ENCODE assay signal across 8 mouse cellular contexts in genomic region chr17:84960136-84960535, GRCm38 (mm10). TPM values are rescaled to one million over a fixed set of nuclear protein-coding genes. Genes with fewer than 3 reads are reported as not detected.
A peak's percentile ranks its signal among the peaks of the same experiment; 100 is the strongest.
DNase-seq lines count a peak whose midpoint lies in the region; ATAC-seq and TF ChIP-seq lines count a peak whose summit lies in the region.

No protein-coding gene starts in this region.

- H3K4me1 ChIP-seq in heart, embryonic 15.5 days (replicated peaks): peaks cover 23% of the 10 kb centered on the region
- H3K4me1 ChIP-seq in heart, adult 2 months (ENCODE audit: control insufficient read depth, insufficient read depth, low read length): peaks cover 4% of the 10 kb centered on the region
- H3K4me1 ChIP-seq in forebrain, embryonic 10.5 days: peaks cover 31% of the 10 kb centered on the region
- peaks cover 34% of the 10 kb centered on the region for H3K4me1 ChIP-seq in midbrain, embryonic 13.5 days (replicated peaks)

- no peaks in the 10 kb centered on the region for H3K36me3 ChIP-seq in heart, embryonic 15.5 days
- H3K36me3 ChIP-seq in heart, adult 2 months (ENCODE audit: control insufficient read depth, insufficient read depth, low read length): peaks cover 8% of the 10 kb centered on the region
- peaks cover 27% of the 10 kb centered on the region for H3K36me3 ChIP-seq in forebrain, embryonic 10.5 days (replicated peaks)
- 0 out of 2 replicates have a peak, but pooled peaks cover 4% of the 10 kb centered on the region for H3K36me3 ChIP-seq in midbrain, embryonic 13.5 days

- H3K4me2 ChIP-seq in heart, embryonic 15.5 days: peak overlapping the region; percentile 70
- peak overlapping the region; percentile 65 for H3K4me2 ChIP-seq in midbrain, embryonic 13.5 days (replicated peaks)

- TF ChIP-seq CTCF in heart, adult 2 months (IDR thresholded peaks at IDR 0.05): no peak

- no peak overlapping the region for H3K9ac ChIP-seq in heart, embryonic 15.5 days
- H3K9ac ChIP-seq in heart, adult 2 months (ENCODE audit: low read depth, low read length): no peak overlapping the region
- 0 out of 2 replicates have a peak overlapping the region, but pooled peaks have one; percentile 0 for H3K9ac ChIP-seq in midbrain, embryonic 13.5 days (replicated peaks)

- TF ChIP-seq EP300 in heart, adult 2 months (IDR thresholded peaks at IDR 0.05; ENCODE audit: insufficient read depth, low read depth, low read length): no peak

- no peaks in the 10 kb centered on the region for H3K9me3 ChIP-seq in heart, embryonic 15.5 days (replicated peaks)
- H3K9me3 ChIP-seq in forebrain, embryonic 10.5 days: no peaks in the 10 kb centered on the region
- H3K9me3 ChIP-seq in midbrain, embryonic 13.5 days: no peaks in the 10 kb centered on the region

- H3K4me3 ChIP-seq in heart, embryonic 15.5 days: peak overlapping the region; percentile 99; the same call in 1 of the 2 replicates
- H3K4me3 ChIP-seq in heart, adult 2 months: no peak overlapping the region
- H3K4me3 ChIP-seq in forebrain, embryonic 10.5 days: peak overlapping the region; percentile 95
- peak overlapping the region; percentile 99 for H3K4me3 ChIP-seq in midbrain, embryonic 13.5 days (replicated peaks)

- no peak for DNase-seq in heart, adult 2 months
- no peak for DNase-seq in forebrain, embryonic 10.5 days (ENCODE audit: extremely low spot score, low spot score)
- DNase-seq in kidney, postnatal 10 days: peak; percentile 31
- DNase-seq in urinary bladder, postnatal 25 days (ENCODE audit: low spot score): no peak
- DNase-seq in spleen, postnatal 4 days (ENCODE audit: low spot score in 2 of 2): no peak

- TF ChIP-seq POLR2A in heart, adult 2 months (IDR thresholded peaks at IDR 0.05; ENCODE audit: insufficient read depth, low read depth, low read length): no peak

- intact Hi-C loops in heart, adult 2 months (cut with DNase I): no loop called here

- H3K27ac ChIP-seq in heart, embryonic 15.5 days: no peak overlapping the region
- H3K27ac ChIP-seq in heart, adult 2 months: no peak overlapping the region
- H3K27ac ChIP-seq in forebrain, embryonic 10.5 days: no peak overlapping the region
- H3K27ac ChIP-seq in midbrain, embryonic 13.5 days: no peak overlapping the region

- no peak for ATAC-seq in heart, embryonic 15.5 days (replicated peaks; ENCODE audit: insufficient number of reproducible peaks, insufficient read depth, low FRiP score, low read depth)
- ATAC-seq in midbrain, embryonic 13.5 days: no peak
- ATAC-seq in megakaryocyte-erythroid progenitor cell, adult 5-6 weeks (replicated peaks; ENCODE audit: low FRiP score, low TSS enrichment, poor library complexity, severe bottlenecking): no peak

- H3K79me2 ChIP-seq in heart, adult 2 months (replicated peaks; ENCODE audit: control insufficient read depth, insufficient read depth, low read length): peaks cover 2% of the 10 kb centered on the region; the same call in 1 of the 2 replicates

- no peaks in the 10 kb centered on the region for H3K27me3 ChIP-seq in heart, embryonic 15.5 days
- no peaks in the 10 kb centered on the region for H3K27me3 ChIP-seq in heart, adult 2 months (ENCODE audit: control insufficient read depth, insufficient read depth, low read length)
- no peaks in the 10 kb centered on the region for H3K27me3 ChIP-seq in forebrain, embryonic 10.5 days (ENCODE audit: poor library complexity, severe bottlenecking)
- no peaks in the 10 kb centered on the region for H3K27me3 ChIP-seq in midbrain, embryonic 13.5 days

- WGBS in heart, embryonic 15.5 days: 81% methylated on average over 4 of the region's 4 CpGs
- WGBS in heart, adult 2 months: 62% methylated on average over 4 of the region's 4 CpGs
- WGBS in forebrain, embryonic 10.5 days: 70% methylated on average over 4 of the region's 4 CpGs
- WGBS in midbrain, embryonic 13.5 days: 71% methylated on average over 4 of the region's 4 CpGs

RNA-seq across cellular contexts. Expression of gene Ppm1b, which starts 3.6 kb away (rescaled TPM):
- polyA plus RNA-seq in heart, embryonic 15.5 days (2015; fragmentation: Nextera tagmentation; extraction: Ambion mirVana): 63.8 and 71.5 TPM in 2 replicates
- 100 to 1,000 TPM; 119 to 137 TPM for total RNA-seq in heart, adult 2 months (2021)
- polyA plus RNA-seq in heart, adult 2 months (2012; rRNA removed): 39.0 and 84.7 TPM in 2 replicates
- polyA plus RNA-seq in forebrain, embryonic 10.5 days (2016; fragmentation: Nextera tagmentation; extraction: Ambion mirVana): 57.1 and 57.5 TPM in 2 replicates
- polyA plus RNA-seq in midbrain, embryonic 13.5 days (2015; fragmentation: Nextera tagmentation; extraction: Ambion mirVana): 95.8 and 101 TPM in 2 replicates
- 62.9 and 73.2 TPM in 2 replicates for total RNA-seq in megakaryocyte-erythroid progenitor cell, adult 5-6 weeks (2014; fragmentation: Nextera tagmentation)
- total RNA-seq in megakaryocyte-erythroid progenitor cell, adult 5-6 weeks (2017): 51.3 and 68.7 TPM in 2 replicates
